Mouse (Mus musculus) hindlimb bud, embryonic 11.5 days (tissue): ENCODE results near the gene Sipa1.
"Not testable (repeated sequence)": the region's sequence is repeated elsewhere in the genome, so short reads cannot be mapped to it uniquely, and the experiment has no call there.

Experiments
- DNase-seq: peaks from one replicate; pipeline ENCODE4 v3.0.0-alpha.2; 2012; ENCODE audit warnings: low read depth, low spot score; ENCODE audit errors: extremely low spot score

The Sipa1 gene

GRCm38 (mm10) chr19:5686954-5687353 lies 23.4 kb upstream of the Sipa1 start:
- not testable (repeated sequence) for DNase-seq

- no peak for DNase-seq
These were observed 22.9 kb upstream of the Sipa1 start for GRCm38 (mm10) chr19:5686437-5686836.

- DNase-seq, result no peak
These were observed 22.4 kb upstream of the Sipa1 start for GRCm38 (mm10) chr19:5685861-5686260.

- no peak for DNase-seq
These were observed 21.9 kb upstream of the Sipa1 start for GRCm38 (mm10) chr19:5685431-5685830.

GRCm38 (mm10) chr19:5684985-5685384 lies 21.5 kb upstream of the Sipa1 start:
- no peak for DNase-seq

GRCm38 (mm10) chr19:5684236-5684635 lies 20.7 kb upstream of the Sipa1 start:
- no peak for DNase-seq

- DNase-seq, result no peak
These were observed 16.9 kb upstream of the Sipa1 start for GRCm38 (mm10) chr19:5680432-5680831.

GRCm38 (mm10) chr19:5668372-5668771 lies 4.9 kb upstream of the Sipa1 start:
- no peak for DNase-seq

- no peak for DNase-seq
These were observed 2.9 kb upstream of the Sipa1 start for GRCm38 (mm10) chr19:5666386-5666785.

GRCm38 (mm10) chr19:5665465-5665864 lies 2.0 kb upstream of the Sipa1 start:
- no peak for DNase-seq

- DNase-seq, result no peak
These were observed 1.3 kb upstream of the Sipa1 start for GRCm38 (mm10) chr19:5664669-5665257.

- no peak for DNase-seq
These were observed 1.2 kb downstream of the Sipa1 start for GRCm38 (mm10) chr19:5662310-5662709.

- no peak for DNase-seq
These were observed 2.4 kb downstream of the Sipa1 start for GRCm38 (mm10) chr19:5660942-5661751.

GRCm38 (mm10) chr19:5654720-5655298 lies 8.7 kb downstream of the Sipa1 start:
- DNase-seq, result no peak

GRCm38 (mm10) chr19:5653969-5654719 lies 9.4 kb downstream of the Sipa1 start:
- no peak for DNase-seq

- DNase-seq, result no peak
These were observed 10.9 kb downstream of the Sipa1 start for GRCm38 (mm10) chr19:5652570-5652969.

- no peak for DNase-seq
These were observed 11.8 kb downstream of the Sipa1 start for GRCm38 (mm10) chr19:5651502-5652274.

- no peak for DNase-seq
These were observed 14.2 kb downstream of the Sipa1 start for GRCm38 (mm10) chr19:5649298-5649741.

GRCm38 (mm10) chr19:5648401-5649297 lies 14.9 kb downstream of the Sipa1 start:
- peak; percentile 66 for DNase-seq

GRCm38 (mm10) chr19:5647791-5648190 lies 15.7 kb downstream of the Sipa1 start:
- DNase-seq, result no peak
